Mouse (Mus musculus): ENCODE measurements around the gene Cspg4.
"Not testable (repeated sequence)": the region's sequence is repeated elsewhere in the genome, so short reads cannot be mapped to it uniquely, and the experiment has no call there.

GRCm38 (mm10) chr9:56909991-56910390, 45.2 kb downstream of the Cspg4 start:
- not testable (repeated sequence) for TF ChIP-seq CTCF (IDR thresholded peaks at IDR 0.05; ENCODE audit: low read depth, low read length); POLR2A (IDR thresholded peaks at IDR 0.05; ENCODE audit: extremely low read depth, insufficient read depth, low read length)
